Mouse (Mus musculus): ENCODE data around the gene Ecm1. TPM values are rescaled to one million over a fixed set of nuclear protein-coding genes. Genes with fewer than 3 reads are reported as not detected.

Ecm1 gene
- polyA plus RNA-seq, 1 experiment from 2014 or later: 20.5 TPM

DNA sequence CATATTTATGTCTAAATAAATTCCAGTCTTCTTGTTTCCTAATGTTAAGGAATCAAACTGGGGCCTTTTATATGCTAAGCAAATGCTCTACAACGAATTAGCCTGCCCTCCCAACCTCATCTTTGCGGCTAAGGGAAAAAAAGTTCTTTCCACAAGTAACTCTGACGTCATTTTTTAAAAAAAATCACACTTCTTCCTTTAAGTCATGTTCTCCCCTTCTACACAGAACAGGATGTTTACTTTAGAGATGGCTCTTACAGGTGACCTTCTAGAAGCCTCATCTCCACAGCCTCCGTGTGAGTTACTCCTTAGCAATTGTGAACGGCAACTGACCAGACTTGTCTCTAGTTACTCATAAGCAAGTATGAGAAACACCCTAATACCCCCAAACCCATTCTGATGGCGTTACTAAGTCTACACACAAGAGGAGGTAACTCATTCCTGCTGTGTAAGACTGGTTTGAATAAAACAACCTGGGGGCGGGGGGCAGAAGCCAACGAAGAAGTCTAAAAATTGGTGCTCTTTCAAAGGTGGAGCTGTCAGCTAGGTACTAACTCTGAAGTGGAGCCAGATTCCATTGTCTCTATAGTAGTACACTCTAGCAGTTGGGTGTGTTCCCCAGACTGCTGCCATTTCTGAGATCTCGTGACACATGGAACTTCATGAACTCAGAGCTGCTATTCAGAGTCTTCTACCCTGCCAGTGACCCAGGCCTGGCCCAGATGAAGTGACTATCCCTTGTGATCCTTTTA is 19.3 kb upstream of the Ecm1 start:
- H3K4me1 ChIP-seq (ENCODE audit: control insufficient read depth, insufficient read depth, low read length): no peaks in the 10 kb centered on the region
- whole genome bisulfite sequencing: 60% methylated on average over 9 of the region's 9 CpGs
- DNase-seq (ENCODE audit: low spot score): no peak
- no peak overlapping the region for H3K9ac ChIP-seq (ENCODE audit: low read length)
- no peak overlapping the region for H3K27ac ChIP-seq (ENCODE audit: low read depth, low read length)
- H3K36me3 ChIP-seq (ENCODE audit: control insufficient read depth, insufficient read depth, low read length): 0 out of 2 replicates have a peak, but pooled peaks cover under 1% of the 10 kb centered on the region
- no peak overlapping the region for H3K4me2 ChIP-seq (ENCODE audit: low read depth)
- H3K27me3 ChIP-seq (ENCODE audit: control insufficient read depth, insufficient read depth, low read length): no peaks in the 10 kb centered on the region
- H3K9me3 ChIP-seq (ENCODE audit: control insufficient read depth, low read length): no peaks in the 10 kb centered on the region
- ATAC-seq (ENCODE audit: insufficient read depth, low FRiP score, low TSS enrichment): no peak
- H3K4me3 ChIP-seq (ENCODE audit: low read depth, low read length): no peak overlapping the region

DNA sequence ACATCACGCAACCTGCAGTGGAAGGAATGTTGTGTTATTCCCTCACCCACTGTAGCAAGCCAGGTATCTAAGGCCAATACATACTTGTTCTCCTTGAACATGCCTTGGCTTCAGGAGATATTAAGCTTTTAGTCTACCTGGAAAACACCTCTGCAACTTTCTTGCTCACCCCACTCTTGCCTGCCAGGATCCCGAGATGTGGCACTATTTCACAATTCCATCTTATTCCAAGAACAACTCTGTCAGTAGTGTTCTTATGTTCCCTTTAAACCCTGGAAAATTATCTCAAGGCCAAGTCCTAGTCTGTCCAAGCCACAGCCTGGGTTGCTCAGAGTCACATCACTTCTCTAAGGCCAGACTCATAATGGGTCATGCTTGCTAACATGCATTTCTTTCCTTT is 17.4 kb upstream of the Ecm1 start:
- no peak overlapping the region for H3K4me3 ChIP-seq (ENCODE audit: low read depth, low read length)
- no peak overlapping the region for H3K9ac ChIP-seq (ENCODE audit: low read length)
- 93% methylated on average over 2 of the region's 2 CpGs for WGBS

GRCm38 (mm10) chr3:95754345-95755206 is 15.2 kb upstream of the Ecm1 start:
- ATAC-seq (ENCODE audit: insufficient read depth, low FRiP score, low TSS enrichment) (peak; percentile 98), DNase-seq (ENCODE audit: low spot score) (peak; percentile 89)
- Histone ChIP-seq H3K4me1 (ENCODE audit: control insufficient read depth, insufficient read depth, low read length) (no peaks in the 10 kb centered on the region; the same call in 1 of the 2 replicates), H3K4me3 (ENCODE audit: low read depth, low read length) (peak overlapping the region; percentile 77), H3K9ac (ENCODE audit: low read length) (peak overlapping the region; percentile 80), H3K27me3 (ENCODE audit: control insufficient read depth, insufficient read depth, low read length) (no peaks in the 10 kb centered on the region), H3K27ac (ENCODE audit: low read depth, low read length) (peak overlapping the region; percentile 39; the same call in 1 of the 2 replicates), H3K36me3 (ENCODE audit: control insufficient read depth, insufficient read depth, low read length) (peaks cover 5% of the 10 kb centered on the region), H3K4me2 (ENCODE audit: low read depth) (peak overlapping the region; percentile 87), H3K9me3 (ENCODE audit: control insufficient read depth, low read length) (no peaks in the 10 kb centered on the region)
- 1% methylated on average over 30 of the region's 30 CpGs for WGBS

More for the DNA sequence above, 17.4 kb upstream of the Ecm1 start:
- Histone ChIP-seq H3K27ac (ENCODE audit: low read depth, low read length) (no peak overlapping the region), H3K27me3 (ENCODE audit: control insufficient read depth, insufficient read depth, low read length) (no peaks in the 10 kb centered on the region), H3K36me3 (ENCODE audit: control insufficient read depth, insufficient read depth, low read length) (no peaks in the 10 kb centered on the region), H3K9me3 (ENCODE audit: control insufficient read depth, low read length) (no peaks in the 10 kb centered on the region), H3K4me1 (ENCODE audit: control insufficient read depth, insufficient read depth, low read length) (no peaks in the 10 kb centered on the region; the same call in 1 of the 2 replicates), H3K4me2 (ENCODE audit: low read depth) (no peak overlapping the region)
- DNase-seq (ENCODE audit: low spot score) (no peak), ATAC-seq (ENCODE audit: insufficient read depth, low FRiP score, low TSS enrichment) (no peak)

GRCm38 (mm10) chr3:95752935-95753334 is 13.6 kb upstream of the Ecm1 start:
- Histone ChIP-seq H3K4me1 (ENCODE audit: control insufficient read depth, insufficient read depth, low read length) (no peaks in the 10 kb centered on the region; the same call in 1 of the 2 replicates), H3K27me3 (ENCODE audit: control insufficient read depth, insufficient read depth, low read length) (no peaks in the 10 kb centered on the region), H3K4me2 (ENCODE audit: low read depth) (no peak overlapping the region), H3K9ac (ENCODE audit: low read length) (no peak overlapping the region), H3K4me3 (ENCODE audit: low read depth, low read length) (no peak overlapping the region), H3K36me3 (ENCODE audit: control insufficient read depth, insufficient read depth, low read length) (peaks cover 8% of the 10 kb centered on the region), H3K9me3 (ENCODE audit: control insufficient read depth, low read length) (no peaks in the 10 kb centered on the region), H3K27ac (ENCODE audit: low read depth, low read length) (no peak overlapping the region)
- WGBS: 75% methylated on average over 3 of the region's 3 CpGs
- DNase-seq (ENCODE audit: low spot score): no peak
- ATAC-seq (ENCODE audit: insufficient read depth, low FRiP score, low TSS enrichment): no peak

DNA sequence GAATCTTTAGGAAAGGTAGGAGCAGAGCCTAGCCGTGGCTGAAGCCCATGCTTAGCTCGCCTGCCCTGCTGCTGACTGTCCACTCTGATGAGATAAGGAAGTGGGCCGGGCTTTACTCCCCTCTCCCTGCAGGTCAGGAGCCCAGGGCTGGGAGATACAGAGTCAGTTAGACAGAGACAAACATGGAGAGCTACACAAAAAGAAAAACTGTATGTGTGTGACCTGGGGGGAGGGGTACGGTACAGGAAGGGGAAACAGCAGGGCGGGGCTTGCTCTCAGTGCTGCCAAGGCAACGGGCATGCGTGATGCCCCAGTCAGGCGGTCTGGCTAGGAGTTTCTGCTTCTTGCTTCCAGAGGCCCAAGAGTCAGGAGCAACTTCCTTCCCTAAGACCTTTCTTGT is 1.0 kb upstream of the Ecm1 start:
- Histone ChIP-seq H3K4me2 (ENCODE audit: low read depth) (no peak overlapping the region), H3K27me3 (ENCODE audit: control insufficient read depth, insufficient read depth, low read length) (no peaks in the 10 kb centered on the region), H3K9ac (ENCODE audit: low read length) (no peak overlapping the region), H3K36me3 (ENCODE audit: control insufficient read depth, insufficient read depth, low read length) (peaks cover 16% of the 10 kb centered on the region), H3K27ac (ENCODE audit: low read depth, low read length) (no peak overlapping the region), H3K4me3 (ENCODE audit: low read depth, low read length) (no peak overlapping the region), H3K4me1 (ENCODE audit: control insufficient read depth, insufficient read depth, low read length) (no peaks in the 10 kb centered on the region), H3K9me3 (ENCODE audit: control insufficient read depth, low read length) (no peaks in the 10 kb centered on the region)
- ATAC-seq (ENCODE audit: insufficient read depth, low FRiP score, low TSS enrichment): no peak
- 86% methylated on average over 8 of the region's 8 CpGs for WGBS
- DNase-seq (ENCODE audit: low spot score): no peak

DNA sequence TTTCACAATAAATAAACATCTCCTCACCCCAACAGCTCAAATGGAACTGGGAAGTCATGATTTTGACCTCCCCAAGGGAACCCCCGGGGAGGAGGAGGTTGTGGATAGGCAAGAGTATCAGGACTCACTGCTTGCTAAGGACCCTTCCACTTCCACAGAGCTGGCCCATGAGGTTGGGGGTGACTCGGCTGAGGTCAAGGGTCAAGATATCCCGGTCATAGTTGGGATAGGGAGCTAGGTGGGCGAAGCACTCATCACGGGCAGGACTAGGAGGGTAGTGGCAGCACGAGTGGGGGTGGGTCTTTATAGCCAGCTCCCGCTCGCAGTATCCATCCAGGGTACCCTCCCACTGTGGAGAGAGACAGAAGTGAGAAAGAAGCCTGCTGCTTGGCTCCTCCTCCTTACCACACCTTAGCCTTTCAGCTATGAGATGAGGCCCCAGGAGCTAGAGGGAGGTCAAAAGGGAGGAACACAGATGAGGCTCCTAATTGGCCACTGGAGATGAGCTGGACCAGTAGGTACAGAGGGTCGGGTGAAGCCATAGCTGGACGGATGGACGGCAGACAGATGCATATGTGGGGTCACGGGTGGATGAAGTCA is 4.2 kb downstream of the Ecm1 start:
- DNase-seq (ENCODE audit: low spot score): no peak
- H3K27ac ChIP-seq (ENCODE audit: low read depth, low read length): no peak overlapping the region
- no peaks in the 10 kb centered on the region for H3K27me3 ChIP-seq (ENCODE audit: control insufficient read depth, insufficient read depth, low read length)
- H3K4me3 ChIP-seq (ENCODE audit: low read depth, low read length): no peak overlapping the region
- no peaks in the 10 kb centered on the region for H3K9me3 ChIP-seq (ENCODE audit: control insufficient read depth, low read length)
- ATAC-seq (ENCODE audit: insufficient read depth, low FRiP score, low TSS enrichment): no peak
- no peak overlapping the region for H3K9ac ChIP-seq (ENCODE audit: low read length)
- WGBS: 82% methylated on average over 12 of the region's 12 CpGs
- H3K4me1 ChIP-seq (ENCODE audit: control insufficient read depth, insufficient read depth, low read length): no peaks in the 10 kb centered on the region
- peaks cover 10% of the 10 kb centered on the region for H3K36me3 ChIP-seq (ENCODE audit: control insufficient read depth, insufficient read depth, low read length)
- no peak overlapping the region for H3K4me2 ChIP-seq (ENCODE audit: low read depth)

GRCm38 (mm10) chr3:95734092-95734702 is 5.2 kb downstream of the Ecm1 start:
- ATAC-seq (ENCODE audit: insufficient read depth, low FRiP score, low TSS enrichment) (no peak), DNase-seq (ENCODE audit: low spot score) (no peak)
- Histone ChIP-seq H3K4me1 (ENCODE audit: control insufficient read depth, insufficient read depth, low read length) (no peaks in the 10 kb centered on the region), H3K27me3 (ENCODE audit: control insufficient read depth, insufficient read depth, low read length) (no peaks in the 10 kb centered on the region), H3K4me2 (ENCODE audit: low read depth) (no peak overlapping the region), H3K9me3 (ENCODE audit: control insufficient read depth, low read length) (no peaks in the 10 kb centered on the region), H3K9ac (ENCODE audit: low read length) (no peak overlapping the region), H3K4me3 (ENCODE audit: low read depth, low read length) (no peak overlapping the region), H3K27ac (ENCODE audit: low read depth, low read length) (no peak overlapping the region), H3K36me3 (ENCODE audit: control insufficient read depth, insufficient read depth, low read length) (peaks cover 10% of the 10 kb centered on the region)
- WGBS: 88% methylated on average over 13 of the region's 13 CpGs

DNA sequence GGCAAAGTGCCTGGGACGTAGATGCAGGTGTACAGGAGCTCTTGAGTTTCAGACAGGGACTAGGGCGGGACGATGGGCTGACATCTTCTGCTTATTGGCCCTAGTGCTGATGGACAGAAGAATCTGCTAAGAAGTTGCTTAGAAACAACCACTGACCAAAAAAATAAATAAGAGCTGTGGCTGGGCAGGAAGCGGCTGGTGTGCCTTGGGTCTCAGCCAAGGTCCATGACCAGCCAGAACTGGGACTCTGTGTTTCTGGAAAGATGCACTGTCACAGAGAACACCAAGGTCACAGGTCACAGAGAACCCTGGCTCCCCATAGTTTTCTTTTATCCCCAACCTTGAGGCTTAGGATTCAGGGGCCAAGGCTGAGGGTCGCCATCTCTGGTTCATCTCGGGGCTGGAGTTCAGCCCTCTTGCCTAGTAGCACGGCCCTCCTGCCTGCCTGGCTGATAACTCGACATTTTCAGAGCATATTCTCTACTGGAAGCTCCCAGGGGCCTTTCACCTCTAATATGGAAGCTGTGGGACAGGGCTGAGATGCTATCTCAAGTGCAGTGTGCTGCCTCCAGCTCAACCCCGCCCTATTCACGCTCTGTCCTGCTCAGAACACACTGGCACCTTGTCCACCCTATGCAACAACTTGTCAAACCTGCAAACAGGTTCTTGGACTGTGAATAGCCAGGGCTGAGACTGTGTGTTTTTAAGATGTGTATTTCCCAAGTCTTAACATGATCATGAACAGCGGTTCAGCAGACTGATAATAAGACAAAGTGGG is 6.4 kb downstream of the Ecm1 start:
- Histone ChIP-seq H3K36me3 (ENCODE audit: control insufficient read depth, insufficient read depth, low read length) (peaks cover 7% of the 10 kb centered on the region), H3K9ac (ENCODE audit: low read length) (no peak overlapping the region), H3K4me2 (ENCODE audit: low read depth) (no peak overlapping the region), H3K27me3 (ENCODE audit: control insufficient read depth, insufficient read depth, low read length) (no peaks in the 10 kb centered on the region), H3K9me3 (ENCODE audit: control insufficient read depth, low read length) (no peaks in the 10 kb centered on the region), H3K27ac (ENCODE audit: low read depth, low read length) (no peak overlapping the region), H3K4me3 (ENCODE audit: low read depth, low read length) (no peak overlapping the region), H3K4me1 (ENCODE audit: control insufficient read depth, insufficient read depth, low read length) (no peaks in the 10 kb centered on the region)
- WGBS: 88% methylated on average over 11 of the region's 11 CpGs
- ATAC-seq (ENCODE audit: insufficient read depth, low FRiP score, low TSS enrichment): no peak
- no peak for DNase-seq (ENCODE audit: low spot score)
